Comparison of ENCODE assay signal across 15 mouse cellular contexts in the genomic region with DNA sequence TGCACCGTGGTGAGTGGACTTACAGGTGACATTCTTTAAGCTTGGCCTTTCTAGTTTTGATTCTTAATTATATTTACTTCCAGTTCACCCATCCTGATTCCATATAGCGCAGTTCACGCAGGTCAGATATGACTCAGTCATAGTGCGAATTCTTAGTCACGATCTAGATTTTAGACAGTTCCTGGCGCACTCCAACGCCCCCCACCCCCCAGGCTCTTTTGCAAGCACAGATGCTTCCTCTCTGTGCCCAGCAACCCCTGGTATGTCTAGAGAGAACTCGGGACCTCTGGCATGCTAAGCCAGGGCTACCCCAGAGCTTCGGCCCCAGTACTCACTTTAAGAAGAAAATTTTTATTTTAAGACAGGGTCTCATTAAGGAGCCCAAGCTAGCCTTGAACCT.
"Had no signal": no experiment of that assay in that cellular context is flagged by ENCODE, and none has a peak within 500 bp of the region (broad histone marks: within the 10 kb centered on the region; RNA-seq: fewer than 3 reads in every experiment).

No protein-coding gene starts in this region.

- H3K9me3 ChIP-seq: intestine, embryonic 15.5 days; kidney, embryonic 15.5 days; limb, embryonic 10.5 days; midbrain, embryonic 10.5 days; neural tube, embryonic 15.5 days; stomach, embryonic 15.5 days had no signal

- H3K36me3 ChIP-seq: intestine, embryonic 15.5 days; kidney, embryonic 15.5 days; limb, embryonic 10.5 days; midbrain, embryonic 10.5 days; neural tube, embryonic 15.5 days; stomach, embryonic 15.5 days had no signal

- H3K4me3 ChIP-seq: intestine, embryonic 15.5 days; kidney, embryonic 15.5 days; limb, embryonic 10.5 days; midbrain, embryonic 10.5 days; myocyte; neural tube, embryonic 15.5 days; stomach, embryonic 15.5 days had no signal

- H3K27me3 ChIP-seq: intestine, embryonic 15.5 days; kidney, embryonic 15.5 days; neural tube, embryonic 15.5 days; stomach, embryonic 15.5 days had no signal

- H3K9ac ChIP-seq: intestine, embryonic 15.5 days; kidney, embryonic 15.5 days; neural tube, embryonic 15.5 days; stomach, embryonic 15.5 days had no signal

- DNase-seq: kidney, adult 18-20 months; kidney, postnatal 14 days; lung, adult 18-20 months; lung, postnatal 14 days; midbrain, embryonic 14.5 days; right cerebral cortex, postnatal 14 days; thymus, adult 2 months; thymus, postnatal 25 days had no signal

- ATAC-seq: intestine, embryonic 15.5 days had no signal

- H3K4me2 ChIP-seq: intestine, embryonic 15.5 days; kidney, embryonic 15.5 days; neural tube, embryonic 15.5 days; stomach, embryonic 15.5 days had no signal

- H3K27ac ChIP-seq: intestine, embryonic 15.5 days; kidney, embryonic 15.5 days; limb, embryonic 10.5 days; neural tube, embryonic 15.5 days; stomach, embryonic 15.5 days had no signal
